Mouse (Mus musculus) c-Kit-negative CD71-positive TER-119-positive erythroid progenitor cells, embryonic 14.5 days (primary cell): ENCODE results near the gene 1700049E17Rik1.
"Not testable (repeated sequence)": the region's sequence is repeated elsewhere in the genome, so short reads cannot be mapped to it uniquely, and the experiment has no call there.

ENCODE experiments used
- DNase-seq: peaks from one replicate; pipeline ENCODE4 v3.0.0-alpha.2; 2013; ENCODE audit warnings: low read depth, low spot score

Gene 1700049E17Rik1

GRCm38 (mm10) chr14:41924649-41925048 lies at the start of gene 1700049E17Rik1:
Gene 1700049E17Rik1 (plus strand): TSS chr14:41924949.
- DNase-seq: not testable (repeated sequence)

- not testable (repeated sequence) for DNase-seq
Measured at GRCm38 (mm10) chr14:41907190-41907589, 17.6 kb upstream of the 1700049E17Rik1 start, which contains the start of gene Gm7980. Gene Gm7980 (minus strand): TSS chr14:41907290.

GRCm38 (mm10) chr14:41943695-41944094 lies 18.9 kb downstream of the 1700049E17Rik1 start, which contains the start of gene 1700024B05Rik:
Gene 1700024B05Rik (plus strand): TSS chr14:41943995.
- DNase-seq: not testable (repeated sequence)

GRCm38 (mm10) chr14:41964095-41964494 lies 39.3 kb downstream of the 1700049E17Rik1 start:
- DNase-seq: not testable (repeated sequence)

GRCm38 (mm10) chr14:41967827-41968226 lies 43.1 kb downstream of the 1700049E17Rik1 start, which contains the start of gene Gm6401:
Gene Gm6401 (minus strand): TSS chr14:41967927.
- not testable (repeated sequence) for DNase-seq

- not testable (repeated sequence) for DNase-seq
Measured at GRCm38 (mm10) chr14:41968596-41968995, 43.8 kb downstream of the 1700049E17Rik1 start.
